Mouse (Mus musculus) kidney, embryonic 16.5 days (tissue): ENCODE measurements around the gene Actr8. TPM values are rescaled to one million over a fixed set of nuclear protein-coding genes. Genes with fewer than 3 reads are reported as not detected.
A peak's percentile ranks its signal among the peaks of the same experiment; 100 is the strongest.

ENCODE experiments used
- ATAC-seq: fragments of 200-750 bp; cut with Nextera tagmentation; 2 replicates; pipeline ENCODE4 v1.8.0; 2017; ENCODE audit warnings: moderate TSS enrichment; ENCODE audit not compliant: low FRiP score, low TSS enrichment
- H3K27ac ChIP-seq: fragments of 300-500 bp; sonication (generic); 2 replicates; pipeline ENCODE4 v1.5.1; 2014; ENCODE audit warnings: low read length
- H3K27me3 ChIP-seq: fragments of 300-500 bp; sonication (generic); 2 replicates; pipeline ENCODE4 v1.6.1; 2014; ENCODE audit warnings: low read length, control low read depth, mixed read lengths; ENCODE audit not compliant: insufficient read depth
- H3K36me3 ChIP-seq: fragments of 300-500 bp; sonication (generic); 2 replicates; pipeline ENCODE4 v1.6.1; 2014; ENCODE audit warnings: low read length, control low read depth, mixed read lengths; ENCODE audit not compliant: insufficient read depth
- H3K4me1 ChIP-seq: fragments of 300-500 bp; sonication (generic); 2 replicates; pipeline ENCODE4 v1.6.1; 2014; ENCODE audit warnings: low read length, control low read depth, mixed read lengths; ENCODE audit not compliant: insufficient read depth
- H3K4me2 ChIP-seq: fragments of 300-500 bp; sonication (generic); replicated peaks from 2 replicates; pipeline ENCODE4 v1.6.1; 2014; ENCODE audit warnings: low read depth, low read length
- H3K4me3 ChIP-seq: fragments of 300-500 bp; sonication (generic); 2 replicates; pipeline ENCODE4 v1.5.1; 2014; ENCODE audit warnings: mild to moderate bottlenecking, low read length
- H3K9ac ChIP-seq: fragments of 300-500 bp; sonication (generic); replicated peaks from 2 replicates; pipeline ENCODE4 v1.6.1; 2014; ENCODE audit warnings: low read length
- H3K9me3 ChIP-seq: fragments of 300-500 bp; sonication (generic); 2 replicates; pipeline ENCODE4 v1.6.1; 2016; ENCODE audit warnings: low read length, control low read depth
- WGBS: fragments of 180-500 bp; shearing (Covaris S2); extraction: QIAGEN DNeasy Blood & Tissue Kit; methylation state at CpG from one replicate; pipeline ENCODE4 v1.1.7; 2014; 5-methylcytosine and 5-hydroxymethylcytosine counted together
- polyA plus RNA-seq: library from polyadenylated mRNA; unstranded; fragments of >200 nt; fragmentation: Nextera tagmentation; extraction: Ambion mirVana; gene quantifications from 2 replicates; pipeline ENCODE4 v1.2.1, GENCODE M21; 2015

Actr8 gene
- polyA plus RNA-seq, 1 experiment from 2014 or later = 75.5 TPM

DNA sequence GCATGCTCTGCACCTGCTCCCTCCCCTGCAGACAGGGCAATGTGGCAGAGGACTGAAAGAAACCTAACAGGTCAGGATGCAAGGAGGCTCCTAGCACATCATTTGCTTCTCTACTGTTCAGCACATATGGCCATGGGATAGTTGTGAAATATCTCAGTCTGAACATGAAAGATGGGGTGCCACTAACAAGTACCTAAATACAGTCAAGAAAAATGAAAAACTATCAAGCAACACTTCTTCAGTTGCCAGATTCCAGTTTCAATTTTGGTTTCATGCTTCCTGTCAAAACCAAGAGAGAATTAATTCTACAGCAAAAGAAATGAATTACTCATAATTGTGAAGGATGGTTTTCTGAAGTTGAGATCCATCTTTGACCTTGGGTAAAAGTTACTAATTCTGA is 20.7 kb upstream of the Actr8 start:
- Histone ChIP-seq H3K4me3 (no peak overlapping the region), H3K27me3 (no peaks in the 10 kb centered on the region), H3K4me2 (no peak overlapping the region), H3K27ac (no peak overlapping the region), H3K9me3 (no peaks in the 10 kb centered on the region), H3K9ac (no peak overlapping the region), H3K4me1 (no peaks in the 10 kb centered on the region), H3K36me3 (no peaks in the 10 kb centered on the region)
- no peak for ATAC-seq

DNA sequence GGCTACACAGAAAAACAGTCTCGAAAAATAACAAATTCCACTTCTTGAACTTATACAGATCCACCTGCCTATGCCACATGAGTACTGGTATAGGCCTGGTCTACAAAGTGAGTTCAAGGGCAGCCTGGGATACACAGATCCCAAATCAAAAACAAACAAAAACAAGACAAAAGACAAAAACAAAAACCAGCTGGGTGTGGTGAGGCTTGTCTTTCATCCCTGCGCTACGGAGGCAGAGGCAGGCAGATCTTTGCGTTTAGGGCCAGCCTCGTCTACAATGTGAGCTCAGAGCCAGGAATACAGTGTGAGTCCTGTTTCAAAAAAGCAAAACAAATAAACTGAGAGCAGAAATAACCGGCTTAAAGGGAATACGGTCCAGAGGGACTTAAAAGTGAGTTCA is 10.5 kb upstream of the Actr8 start:
- Histone ChIP-seq H3K9ac (peak overlapping the region; percentile 51), H3K27ac (peak overlapping the region; percentile 6), H3K4me3 (peak overlapping the region; percentile 79), H3K36me3 (peaks cover 26% of the 10 kb centered on the region), H3K27me3 (no peaks in the 10 kb centered on the region), H3K4me1 (peaks cover 15% of the 10 kb centered on the region), H3K9me3 (no peaks in the 10 kb centered on the region), H3K4me2 (peak overlapping the region; percentile 55)
- ATAC-seq = 0 out of 2 replicates have a peak, but pooled peaks have one; percentile 1
- 68% methylated on average over 7 of the region's 7 CpGs for WGBS

DNA sequence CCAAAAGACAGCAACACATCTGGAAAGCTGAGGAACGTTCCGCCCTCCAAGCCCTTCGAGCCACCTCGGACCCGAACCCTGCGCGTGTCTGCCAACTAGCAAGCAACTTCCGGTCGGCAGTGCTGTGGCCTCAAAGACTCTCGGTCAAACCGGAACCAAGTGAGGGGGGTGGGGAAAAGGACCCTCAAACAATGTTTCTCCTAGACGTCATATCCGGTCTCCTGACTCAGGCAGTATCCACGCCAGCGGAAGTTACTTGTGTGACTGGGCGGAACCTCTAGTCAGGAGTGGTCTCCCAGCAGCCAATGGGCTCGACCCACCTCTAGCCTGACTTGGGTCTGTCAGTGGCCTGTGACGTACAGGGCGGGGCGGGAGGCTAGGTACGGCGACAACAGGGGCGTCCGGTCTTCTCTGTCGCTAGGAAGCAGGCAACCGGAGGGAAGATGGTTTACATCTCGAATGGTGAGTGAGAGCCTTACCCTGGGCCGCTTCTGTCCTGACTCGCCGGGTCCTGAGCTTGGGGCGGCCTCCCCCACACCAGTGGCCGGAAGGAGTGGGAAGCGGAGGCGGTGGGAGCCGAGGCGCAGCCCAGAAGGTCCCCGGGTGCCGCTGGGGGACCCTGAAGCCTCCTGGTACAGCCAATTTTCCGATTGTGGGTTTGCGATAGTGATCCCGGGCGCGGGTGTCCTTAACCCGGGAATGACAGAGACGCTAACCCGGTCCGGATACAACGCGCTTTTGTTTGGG is 9.9 kb upstream of the Actr8 start, which contains the start of gene Selenok:
Selenok (plus strand) TSS at position 234 of the 747 bp plus-strand sequence.
- Histone ChIP-seq H3K9ac (peak within 1 kb of the TSS; percentile 81), H3K4me1 (peaks cover 15% of the 10 kb centered on the region), H3K36me3 (peaks cover 32% of the 10 kb centered on the region), H3K27ac (peak within 1 kb of the TSS; percentile 68), H3K27me3 (no peaks in the 10 kb centered on the region), H3K4me2 (peak within 1 kb of the TSS; percentile 84), H3K4me3 (peak within 1 kb of the TSS; percentile 79), H3K9me3 (no peaks in the 10 kb centered on the region)
- peak; percentile 100 for ATAC-seq
- WGBS = under 1% methylated on average over 49 of the region's 49 CpGs

DNA sequence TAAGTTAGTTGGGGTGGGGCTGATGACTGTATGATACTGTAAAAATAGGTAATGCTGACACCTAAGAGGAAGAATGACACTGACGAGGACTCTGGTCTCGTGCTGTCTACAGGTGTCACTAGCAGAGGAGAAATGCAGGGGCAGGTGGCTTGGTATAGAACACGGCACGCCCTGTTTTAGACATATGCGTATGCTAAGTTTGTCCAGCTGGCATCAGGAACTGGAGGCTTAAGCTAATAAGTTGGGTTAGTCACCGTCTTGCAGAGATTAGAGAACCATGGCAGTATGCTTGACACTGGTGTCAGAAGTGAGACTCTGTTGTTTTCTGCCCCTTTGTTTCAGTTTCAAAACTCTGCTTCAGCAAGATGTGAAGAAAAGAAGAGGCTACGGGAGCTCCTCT is 6.7 kb upstream of the Actr8 start:
- Histone ChIP-seq H3K9me3 (no peaks in the 10 kb centered on the region), H3K4me2 (no peak overlapping the region), H3K4me3 (no peak overlapping the region), H3K27me3 (no peaks in the 10 kb centered on the region), H3K27ac (no peak overlapping the region), H3K36me3 (peaks cover 52% of the 10 kb centered on the region), H3K9ac (no peak overlapping the region), H3K4me1 (peaks cover 15% of the 10 kb centered on the region)
- no peak for ATAC-seq
- 96% methylated on average over 7 of the region's 7 CpGs for WGBS

GRCm38 (mm10) chr14:29971993-29972392 is 6.1 kb upstream of the Actr8 start:
- H3K4me2 ChIP-seq = no peak overlapping the region
- no peak for ATAC-seq
- H3K4me1 ChIP-seq = peaks cover 15% of the 10 kb centered on the region
- H3K27ac ChIP-seq = no peak overlapping the region
- 93% methylated on average over 5 of the region's 5 CpGs for WGBS
- H3K27me3 ChIP-seq = no peaks in the 10 kb centered on the region
- no peaks in the 10 kb centered on the region for H3K9me3 ChIP-seq
- H3K9ac ChIP-seq = no peak overlapping the region
- H3K4me3 ChIP-seq = no peak overlapping the region
- H3K36me3 ChIP-seq = peaks cover 52% of the 10 kb centered on the region

DNA sequence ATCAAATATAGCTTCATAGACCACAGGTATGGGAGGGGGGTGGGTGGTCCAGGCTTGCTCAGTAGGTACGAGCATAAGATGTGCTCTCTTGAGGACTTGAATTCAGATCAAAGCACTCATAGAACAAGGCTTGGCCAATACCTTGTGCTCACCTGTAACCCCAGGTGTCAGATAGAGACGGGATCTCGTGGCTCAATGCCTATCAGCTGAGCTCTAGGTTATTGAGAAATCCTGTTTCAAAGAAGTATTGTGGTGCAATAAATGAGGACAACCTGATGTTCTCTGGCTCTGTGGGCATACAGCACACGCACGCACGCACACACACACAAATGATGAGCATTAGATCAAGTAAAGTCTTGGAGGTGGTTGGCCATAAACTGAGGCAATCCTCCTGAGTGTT is 1.2 kb upstream of the Actr8 start:
- Histone ChIP-seq H3K4me1 (peaks cover 10% of the 10 kb centered on the region), H3K4me2 (no peak overlapping the region), H3K27me3 (no peaks in the 10 kb centered on the region), H3K27ac (no peak overlapping the region), H3K9me3 (peaks cover 7% of the 10 kb centered on the region; the same call in 1 of the 2 replicates), H3K36me3 (peaks cover 51% of the 10 kb centered on the region), H3K4me3 (no peak overlapping the region), H3K9ac (no peak overlapping the region)
- no peak for ATAC-seq
- 96% methylated on average over 6 of the region's 6 CpGs for WGBS

- no peak overlapping the region for H3K9ac ChIP-seq
- ATAC-seq = no peak
- no peak overlapping the region for H3K4me2 ChIP-seq
- peaks cover 56% of the 10 kb centered on the region for H3K36me3 ChIP-seq
- H3K4me1 ChIP-seq = peaks cover 10% of the 10 kb centered on the region
- H3K9me3 ChIP-seq = peaks cover 7% of the 10 kb centered on the region; the same call in 1 of the 2 replicates
- no peak overlapping the region for H3K4me3 ChIP-seq
- no peak overlapping the region for H3K27ac ChIP-seq
- no peaks in the 10 kb centered on the region for H3K27me3 ChIP-seq
- 96% methylated on average over 10 of the region's 10 CpGs for WGBS
These were observed 2.5 kb downstream of the Actr8 start for GRCm38 (mm10) chr14:29980447-29981205.

DNA sequence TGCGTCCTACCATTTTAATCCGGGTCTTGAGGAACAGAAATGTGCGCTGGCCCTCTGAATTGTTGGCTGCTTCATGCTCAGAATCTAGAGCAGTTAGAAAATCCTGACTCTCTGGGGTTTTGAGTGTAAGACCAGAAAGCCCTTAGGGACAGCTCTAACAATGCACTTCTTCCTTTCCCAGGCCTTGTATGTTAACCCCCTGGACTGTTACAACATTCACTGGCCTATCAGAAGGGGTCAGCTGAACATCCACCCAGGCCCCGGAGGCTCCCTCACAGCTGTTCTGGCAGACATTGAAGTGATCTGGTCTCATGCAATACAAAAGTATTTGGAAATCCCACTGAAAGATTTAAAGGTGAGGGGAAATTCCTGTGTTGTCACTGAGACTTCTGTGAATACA is 8.0 kb downstream of the Actr8 start:
- no peak overlapping the region for H3K4me2 ChIP-seq
- no peaks in the 10 kb centered on the region for H3K27me3 ChIP-seq
- no peaks in the 10 kb centered on the region for H3K4me1 ChIP-seq
- H3K9me3 ChIP-seq = peaks cover 1% of the 10 kb centered on the region; the same call in 1 of the 2 replicates
- ATAC-seq = no peak
- 93% methylated on average over 4 of the region's 4 CpGs for WGBS
- peaks cover 95% of the 10 kb centered on the region for H3K36me3 ChIP-seq
- no peak overlapping the region for H3K4me3 ChIP-seq
- no peak overlapping the region for H3K9ac ChIP-seq
- no peak overlapping the region for H3K27ac ChIP-seq

DNA sequence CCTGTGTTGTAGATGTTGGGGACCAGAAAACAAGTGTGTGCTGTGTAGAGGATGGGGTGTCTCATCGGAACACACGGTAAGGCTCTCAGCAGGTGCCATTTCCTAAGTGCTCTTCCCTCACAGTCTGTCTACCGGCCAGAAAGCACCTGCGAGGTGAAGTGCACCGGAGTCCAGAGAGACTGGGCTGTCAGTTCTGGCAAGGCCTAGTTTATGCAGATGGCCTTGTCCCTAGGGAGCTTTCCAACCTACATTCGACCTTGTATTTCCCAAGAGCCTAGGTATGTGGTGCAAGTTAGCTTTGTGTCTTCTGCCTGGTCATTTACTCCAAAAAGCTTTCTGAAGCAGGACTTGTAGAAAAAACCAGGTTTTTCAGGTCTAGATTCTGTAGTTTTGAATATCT is 9.1 kb downstream of the Actr8 start:
- Histone ChIP-seq H3K27me3 (no peaks in the 10 kb centered on the region), H3K9ac (no peak overlapping the region), H3K27ac (no peak overlapping the region), H3K4me1 (no peaks in the 10 kb centered on the region), H3K4me2 (no peak overlapping the region), H3K9me3 (no peaks in the 10 kb centered on the region), H3K36me3 (peaks cover 89% of the 10 kb centered on the region), H3K4me3 (no peak overlapping the region)
- no peak for ATAC-seq
- WGBS = 97% methylated on average over 6 of the region's 6 CpGs

DNA sequence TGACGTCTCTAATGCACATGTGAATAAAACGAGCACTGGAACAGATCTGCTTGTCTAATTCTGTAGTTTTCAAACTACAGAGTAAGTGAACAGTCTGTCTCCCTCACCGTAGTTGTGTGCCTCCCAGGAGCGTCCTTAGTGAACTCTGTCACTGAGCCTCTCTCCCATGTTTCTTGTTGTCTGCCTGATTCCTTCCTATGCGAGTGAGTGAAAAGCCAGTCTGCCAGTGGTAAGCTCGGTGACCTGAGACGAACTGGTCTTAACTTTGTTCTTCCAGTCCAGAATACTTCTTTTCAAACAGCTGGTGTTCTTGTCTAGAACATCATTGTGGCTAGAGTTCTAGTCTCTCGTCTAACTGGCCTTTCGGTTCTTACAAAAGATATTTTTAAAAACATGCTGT is 9.6 kb downstream of the Actr8 start:
- Histone ChIP-seq H3K4me2 (no peak overlapping the region), H3K36me3 (peaks cover 87% of the 10 kb centered on the region), H3K9ac (no peak overlapping the region), H3K9me3 (no peaks in the 10 kb centered on the region), H3K4me3 (no peak overlapping the region), H3K27ac (no peak overlapping the region), H3K27me3 (no peaks in the 10 kb centered on the region), H3K4me1 (no peaks in the 10 kb centered on the region)
- 91% methylated on average over 9 of the region's 9 CpGs for whole genome bisulfite sequencing
- ATAC-seq = no peak
